Mouse (Mus musculus): ENCODE data around the gene Kif5a.
"Not testable (repeated sequence)": the region's sequence is repeated elsewhere in the genome, so short reads cannot be mapped to it uniquely, and the experiment has no call there.

Gene Kif5a

DNA sequence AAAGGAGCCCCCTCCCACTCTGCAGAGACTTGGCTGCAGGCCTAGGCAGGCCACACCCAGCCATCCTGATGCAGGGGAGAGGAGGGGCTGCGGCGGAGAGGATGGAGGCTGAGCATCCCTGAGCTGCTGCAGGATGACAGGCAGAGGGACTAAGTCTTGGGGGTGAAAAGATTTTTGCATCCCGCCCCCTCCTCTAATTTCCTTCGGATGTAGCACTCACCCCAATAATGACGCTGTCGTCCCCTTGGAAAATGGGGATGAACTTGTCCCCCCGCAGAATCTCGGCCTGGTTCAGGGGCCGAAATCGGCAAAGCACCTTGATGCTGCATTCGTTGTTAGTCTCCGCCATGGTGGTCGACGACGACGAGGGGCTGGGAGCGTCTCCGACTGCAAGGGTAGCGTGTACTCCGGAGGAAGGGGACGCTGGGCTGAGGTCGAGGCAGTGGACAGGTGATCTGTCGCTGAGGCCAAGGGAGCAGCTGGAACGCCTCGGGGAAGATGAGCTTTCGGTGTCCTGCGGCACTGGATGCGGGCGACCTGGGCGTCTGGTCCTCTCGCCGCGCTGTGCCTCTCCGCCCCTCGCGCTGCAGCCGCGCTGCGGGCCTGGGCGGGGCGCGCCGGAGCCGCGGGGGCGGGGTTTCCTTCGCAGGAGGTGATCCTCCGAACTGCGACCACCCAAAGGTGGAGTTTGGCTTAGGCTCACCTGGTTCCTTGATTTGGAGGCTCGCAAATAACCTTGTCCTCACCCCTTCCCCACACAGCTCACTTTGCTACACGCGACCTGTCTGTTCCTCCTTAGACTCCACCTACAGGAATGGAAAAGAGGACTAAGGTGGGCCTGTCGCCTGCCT is at the start of gene Kif5a:
TSS of gene Kif5a (minus strand) at position 801 of the 851 bp plus-strand sequence.
- peak; percentile 47 for DNase-seq (ENCODE audit: low read depth, low spot score)

DNA sequence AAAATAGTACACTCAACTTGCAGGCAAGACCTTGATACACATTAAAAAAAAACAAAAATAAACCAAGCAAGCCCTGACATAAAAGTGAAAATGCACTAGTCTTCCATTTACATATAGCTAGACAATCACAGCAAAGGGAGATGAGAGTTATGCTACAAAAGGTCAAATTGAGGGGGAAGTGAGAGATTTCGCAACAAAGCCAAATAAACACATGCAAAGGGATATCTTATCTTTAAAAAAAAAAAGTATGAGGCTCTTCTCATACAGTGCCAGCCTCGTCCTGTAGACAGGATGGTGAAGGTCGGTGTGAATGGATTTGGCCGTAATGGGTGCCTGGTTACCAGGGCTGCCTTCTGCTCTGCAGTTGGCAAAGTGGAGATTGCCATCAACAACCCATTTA is 49.7 kb upstream of the Kif5a start:
- no peak for DNase-seq (ENCODE audit: low read depth, low spot score)

DNA sequence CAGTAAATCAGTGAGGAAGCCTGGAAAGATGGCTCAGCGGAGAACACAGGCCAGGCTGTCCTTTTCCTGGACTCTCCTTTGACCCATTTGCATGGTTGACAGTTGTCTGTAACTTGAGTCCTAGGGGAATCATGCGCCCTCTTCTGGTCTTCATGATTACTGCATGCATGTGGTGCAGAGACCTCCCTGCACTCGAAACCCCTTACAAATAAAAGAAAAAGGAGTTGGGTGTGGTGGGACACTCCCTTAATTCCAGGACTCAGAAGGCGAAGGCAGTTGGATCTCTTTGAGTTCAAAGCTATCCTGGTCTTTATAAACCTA is 49.2 kb upstream of the Kif5a start:
- peak; percentile 54 for DNase-seq (ENCODE audit: low read depth, low spot score)

DNA sequence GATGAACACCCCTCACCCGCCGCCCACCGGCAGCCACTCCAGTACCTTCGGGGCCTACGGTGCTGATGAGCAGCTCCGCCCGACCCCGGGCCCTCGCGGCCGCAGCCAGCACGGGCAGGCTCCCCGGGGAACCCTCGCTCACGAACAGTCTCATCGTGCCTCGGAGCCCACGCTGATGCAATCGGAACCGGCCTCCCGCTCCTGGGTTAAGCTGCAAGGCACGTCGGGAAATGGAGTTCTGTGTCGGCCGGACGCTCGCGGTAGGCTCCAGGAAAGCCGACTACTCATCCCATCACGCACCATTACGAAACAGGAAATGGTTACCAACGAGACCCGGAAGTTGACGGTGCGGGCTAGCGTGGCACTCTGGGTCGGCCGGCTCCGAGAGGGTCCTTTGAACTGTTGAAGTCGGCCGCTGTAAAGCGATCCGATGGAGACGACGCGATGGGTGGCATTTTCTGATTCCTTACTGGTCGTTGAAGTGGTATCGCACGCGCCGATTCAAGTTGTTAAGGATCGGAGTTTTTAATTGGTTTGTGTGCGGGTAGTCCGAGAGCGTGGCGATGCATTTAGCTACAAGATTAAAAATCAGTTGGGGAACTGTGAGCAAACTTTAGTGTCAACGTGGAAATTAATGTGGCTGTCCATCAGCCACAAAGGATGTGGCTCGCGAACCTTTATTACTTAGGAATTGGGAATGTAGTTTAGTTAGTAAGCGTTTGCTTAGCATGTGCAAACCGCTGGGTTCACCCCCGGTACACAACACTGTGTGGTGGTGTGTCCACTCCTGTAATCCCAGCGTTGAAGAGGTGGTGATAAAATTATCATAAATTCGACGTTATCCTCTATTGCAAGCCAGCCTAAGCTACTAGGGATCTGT is 48.6 kb upstream of the Kif5a start, which contains the start of gene Mars:
TSS of gene Mars (minus strand) at position 311 of the 880 bp plus-strand sequence.
- DNase-seq (ENCODE audit: low read depth, low spot score) = peak; percentile 97

DNA sequence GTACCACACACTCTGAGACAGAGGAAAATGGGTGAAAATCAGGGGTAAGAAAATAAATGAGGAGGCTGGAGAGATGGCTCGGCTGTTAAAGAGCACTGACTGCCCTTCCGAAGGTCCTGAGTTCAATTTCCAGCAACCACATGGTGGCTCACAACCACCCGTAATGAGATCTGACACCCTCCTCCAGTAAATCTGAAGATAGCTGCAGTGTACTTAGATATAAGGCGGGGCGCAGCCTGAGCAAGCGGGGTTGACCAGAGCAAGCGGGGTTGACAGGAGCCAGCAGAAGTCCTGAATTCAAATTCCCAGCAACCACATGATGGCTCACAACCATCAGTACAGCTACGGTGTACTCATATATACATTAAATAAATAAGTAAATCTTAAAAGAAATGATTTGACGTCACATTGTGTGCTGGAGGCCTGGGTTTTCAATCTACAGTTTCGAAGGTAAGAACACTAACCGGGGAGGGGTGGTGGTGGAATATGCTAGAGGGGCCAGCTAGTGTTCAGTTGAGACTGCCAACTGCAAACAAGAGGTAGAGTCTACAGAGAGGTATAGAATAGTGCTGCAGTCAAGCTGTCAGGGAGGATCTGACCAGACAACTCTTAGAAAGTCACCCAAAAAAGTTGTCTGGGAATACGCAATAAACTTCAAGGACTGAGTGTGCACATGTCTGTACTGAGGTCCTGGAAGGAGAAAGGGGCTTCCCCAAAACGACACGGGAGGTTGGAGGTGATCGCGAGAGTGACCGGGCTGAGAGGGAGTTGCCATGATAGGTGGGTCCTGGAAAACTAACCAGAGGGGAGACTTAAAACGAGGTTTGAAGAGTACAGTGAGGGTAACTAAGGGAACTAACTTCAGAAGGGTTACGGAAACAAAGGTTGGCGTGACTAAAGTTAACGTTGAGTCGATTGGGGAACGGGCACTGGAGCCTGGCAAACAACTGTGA is 47.7 kb upstream of the Kif5a start:
- no peak for DNase-seq (ENCODE audit: low read depth, low spot score)

DNA sequence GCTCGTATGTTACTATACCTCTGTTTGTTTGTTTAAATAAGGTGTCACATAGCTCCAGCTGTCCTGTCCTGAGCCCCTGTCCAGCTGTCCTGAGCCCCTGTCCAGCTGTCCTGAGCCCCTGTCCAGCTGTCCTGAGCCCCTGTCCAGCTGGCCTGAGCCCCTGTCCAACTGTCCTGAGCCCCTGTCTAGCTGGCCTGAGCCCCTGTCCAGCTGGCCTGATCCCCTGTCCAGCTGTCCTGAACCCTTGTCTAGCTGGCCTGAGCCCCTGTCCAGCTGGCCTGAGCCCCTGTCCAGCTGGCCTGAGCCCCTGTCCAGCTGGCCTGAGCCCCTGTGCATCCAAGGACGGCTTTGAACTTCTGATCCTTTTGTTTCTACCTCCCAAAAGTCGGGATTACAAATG is 46.0 kb upstream of the Kif5a start:
- not testable (repeated sequence) for DNase-seq (ENCODE audit: low read depth, low spot score)

DNA sequence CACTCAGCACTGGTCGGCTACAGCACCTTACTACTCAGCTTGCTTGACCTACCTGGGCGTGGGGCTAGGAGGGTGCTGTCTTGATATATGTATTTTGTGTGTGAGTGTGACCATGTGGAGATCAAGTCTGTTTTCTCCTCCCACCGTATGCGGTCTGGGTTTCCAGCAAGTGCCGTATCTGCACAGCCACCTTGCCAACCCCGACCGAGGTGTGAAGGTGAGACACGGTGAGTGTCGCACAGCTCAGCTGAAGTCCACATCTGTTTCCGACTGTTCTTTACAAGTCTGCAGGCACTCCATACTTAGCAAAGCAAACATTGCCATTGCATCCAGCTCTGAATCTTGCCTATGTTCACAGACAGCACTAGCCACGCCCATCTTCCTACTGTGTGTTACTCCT is 40.0 kb upstream of the Kif5a start:
- no peak for DNase-seq (ENCODE audit: low read depth, low spot score)

DNA sequence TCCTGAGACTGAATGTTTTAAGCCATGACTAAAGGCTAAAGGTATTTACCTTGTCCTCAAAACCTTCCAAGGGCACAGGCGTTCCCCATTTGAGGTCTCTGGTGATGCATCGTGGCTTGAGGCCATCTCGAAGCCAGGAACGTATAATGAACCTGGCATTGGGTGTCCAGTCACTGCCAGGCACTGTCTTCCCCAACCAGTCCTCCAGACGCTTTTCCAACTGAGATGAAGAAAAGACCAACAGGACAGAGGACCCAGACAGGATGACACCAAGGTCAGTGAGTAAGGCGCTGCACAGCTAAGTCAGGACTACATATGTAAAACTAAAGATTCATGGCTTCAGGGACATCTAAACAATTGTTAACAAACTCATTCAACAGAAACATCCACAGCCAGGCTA is 37.2 kb upstream of the Kif5a start:
- DNase-seq (ENCODE audit: low read depth, low spot score) = no peak

DNA sequence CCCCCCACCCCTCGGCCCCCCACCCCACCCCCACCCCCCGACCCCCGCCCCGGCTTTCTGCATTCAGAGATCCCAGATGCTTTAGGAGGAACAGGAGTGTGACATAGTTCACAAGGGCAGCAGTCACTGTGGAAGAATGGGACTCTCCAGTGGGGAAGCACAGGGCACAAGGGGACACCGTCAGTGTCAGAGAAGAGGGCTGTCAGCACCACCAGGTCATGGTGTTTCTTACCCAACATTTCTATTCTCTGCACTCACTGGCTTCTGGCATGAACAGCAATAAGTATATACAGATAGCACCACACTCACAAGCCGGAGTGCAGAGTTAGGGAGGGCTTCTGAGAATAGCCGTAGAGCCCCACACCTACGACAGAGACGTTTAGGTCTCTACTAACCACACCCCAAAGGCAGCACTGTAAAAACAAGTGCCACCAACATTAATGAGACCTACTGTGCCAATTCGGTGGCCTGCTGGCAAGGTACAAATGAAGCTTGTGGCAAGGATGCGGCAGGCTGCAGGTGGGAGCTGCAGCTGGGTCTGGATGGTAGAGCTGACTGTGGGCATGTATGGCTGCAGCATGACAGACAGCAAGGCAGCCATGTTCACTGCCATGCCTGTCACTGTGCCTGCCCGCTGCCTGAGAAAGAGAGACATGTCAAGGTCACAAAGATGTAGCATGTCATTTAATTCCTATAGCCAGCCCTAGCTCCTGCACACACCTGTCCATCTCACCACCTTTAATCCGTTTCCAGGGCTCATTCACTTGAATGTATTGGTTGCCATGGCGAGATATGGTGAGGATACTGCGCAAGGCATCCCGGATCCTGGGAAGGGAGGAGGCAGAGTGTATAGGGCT is 34.1 kb upstream of the Kif5a start:
- DNase-seq (ENCODE audit: low read depth, low spot score) = no peak

DNA sequence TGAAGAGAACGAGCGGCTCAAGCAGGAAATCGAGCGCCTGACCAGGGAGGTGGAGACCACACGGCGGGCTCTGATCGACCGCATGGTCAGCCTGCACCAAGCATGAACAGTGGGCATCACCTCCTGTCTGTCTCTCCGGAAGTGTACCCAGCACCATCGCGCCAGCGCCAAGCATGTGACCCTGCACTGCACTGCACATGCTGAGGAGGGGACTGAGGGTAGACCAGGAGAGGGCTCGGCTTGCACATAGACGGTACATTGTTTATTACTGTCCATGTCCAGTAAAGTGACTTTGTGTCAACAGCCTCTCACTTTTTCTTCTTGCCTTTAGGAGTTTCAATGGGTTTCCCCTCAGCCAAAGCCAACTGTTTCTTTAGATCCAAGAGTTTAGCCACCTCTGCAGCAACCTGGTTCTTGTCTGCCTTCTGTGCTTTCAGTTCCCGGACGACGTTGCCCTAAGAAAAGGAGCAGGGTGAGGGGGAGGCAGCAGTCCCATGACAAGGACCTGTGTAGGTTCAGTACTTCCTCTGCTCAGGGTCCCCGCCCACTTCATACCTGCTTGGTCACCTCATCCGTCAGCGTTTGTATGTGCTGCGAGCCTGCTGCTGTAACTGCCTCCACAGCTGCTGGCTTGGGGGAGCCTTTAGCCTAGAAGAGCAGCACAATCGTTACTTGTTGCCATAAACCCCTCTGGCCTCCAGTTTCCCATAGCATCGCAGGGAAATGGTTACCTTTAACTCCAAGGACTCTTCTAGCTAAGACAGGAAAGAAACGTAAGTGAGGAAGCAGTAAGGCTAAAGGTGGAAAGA is 33.0 kb upstream of the Kif5a start:
- no peak for DNase-seq (ENCODE audit: low read depth, low spot score)

DNA sequence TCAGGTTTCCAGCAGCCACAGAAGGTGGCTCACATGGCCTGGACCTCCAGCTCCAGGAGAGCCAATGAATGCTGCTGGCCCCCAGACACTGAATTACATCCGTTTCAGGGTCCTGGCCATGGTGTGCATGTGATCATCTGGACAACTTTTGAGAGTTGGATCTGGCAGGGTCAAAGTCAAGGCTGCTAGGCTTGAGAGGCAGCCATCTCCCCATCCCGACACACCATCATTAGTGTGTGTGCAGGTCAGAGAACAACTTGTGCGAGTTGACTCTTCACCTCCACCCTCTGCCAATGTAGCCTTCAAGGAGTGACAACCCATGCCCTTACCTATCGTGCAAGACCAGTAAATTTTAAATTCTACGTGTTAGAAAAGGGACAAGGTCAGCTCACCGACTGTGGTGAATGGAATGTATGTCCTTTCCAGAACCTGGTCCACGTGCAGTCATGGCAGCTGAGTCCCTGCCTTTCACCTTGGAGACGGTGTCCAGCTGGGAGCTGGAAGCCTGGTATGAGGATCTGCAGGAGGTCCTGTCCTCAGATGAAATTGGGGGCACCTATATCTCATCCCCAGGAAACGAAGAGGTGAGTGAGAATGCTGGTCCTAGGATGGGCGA is 31.9 kb upstream of the Kif5a start:
- DNase-seq (ENCODE audit: low read depth, low spot score) = no peak

DNA sequence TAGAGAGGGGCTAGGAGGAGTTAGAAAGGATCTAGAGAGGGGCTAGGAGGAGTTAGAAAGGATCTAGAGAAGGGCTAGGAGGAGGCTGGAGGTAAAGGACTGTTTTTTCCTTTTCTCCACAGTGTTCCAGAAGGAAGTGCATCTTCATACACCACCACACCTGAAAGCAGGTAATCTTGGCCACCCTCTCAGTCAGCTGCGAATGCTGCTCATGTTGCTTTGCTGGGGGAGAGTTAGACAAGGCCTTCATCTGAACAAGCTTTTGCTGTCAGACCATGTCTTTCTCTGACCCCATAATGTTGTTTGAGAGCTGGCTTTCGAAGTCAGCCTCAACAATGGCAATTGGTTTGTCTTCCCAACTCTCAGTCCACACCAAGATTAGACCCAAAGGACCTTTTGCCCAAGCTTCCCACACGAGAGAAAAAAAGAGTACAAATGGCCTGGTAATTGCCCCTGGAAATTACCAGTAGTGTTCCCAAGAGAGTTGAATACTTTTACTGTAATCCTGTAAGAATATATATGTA is 30.5 kb upstream of the Kif5a start:
- no peak for DNase-seq (ENCODE audit: low read depth, low spot score)

DNA sequence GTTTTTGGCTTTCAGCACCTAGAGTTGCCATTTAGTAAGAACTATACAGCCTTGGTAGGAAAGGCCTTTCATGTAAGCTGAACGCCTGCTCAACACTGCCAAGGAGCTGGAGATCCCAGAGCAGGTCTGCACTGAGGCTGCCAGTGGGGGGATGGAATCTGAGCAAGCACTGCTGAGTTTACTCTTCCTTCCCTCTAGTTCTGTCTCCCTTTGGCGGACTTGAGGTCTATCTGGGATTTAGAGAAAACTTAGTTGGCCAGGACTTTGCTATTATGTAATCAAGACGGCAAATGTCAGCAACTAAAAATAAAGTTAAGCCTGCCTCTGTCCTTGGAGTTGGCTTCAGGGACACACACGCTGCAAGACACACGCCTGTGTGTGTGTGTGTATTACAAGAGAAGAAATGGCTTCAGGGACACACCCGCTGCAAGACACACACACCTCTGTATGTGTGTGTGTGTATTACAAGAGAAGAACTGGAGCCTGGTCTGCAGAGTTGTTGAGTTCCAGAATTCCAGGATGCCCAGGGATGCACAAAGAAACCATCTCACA is 29.9 kb upstream of the Kif5a start:
- DNase-seq (ENCODE audit: low read depth, low spot score) = peak; percentile 42

DNA sequence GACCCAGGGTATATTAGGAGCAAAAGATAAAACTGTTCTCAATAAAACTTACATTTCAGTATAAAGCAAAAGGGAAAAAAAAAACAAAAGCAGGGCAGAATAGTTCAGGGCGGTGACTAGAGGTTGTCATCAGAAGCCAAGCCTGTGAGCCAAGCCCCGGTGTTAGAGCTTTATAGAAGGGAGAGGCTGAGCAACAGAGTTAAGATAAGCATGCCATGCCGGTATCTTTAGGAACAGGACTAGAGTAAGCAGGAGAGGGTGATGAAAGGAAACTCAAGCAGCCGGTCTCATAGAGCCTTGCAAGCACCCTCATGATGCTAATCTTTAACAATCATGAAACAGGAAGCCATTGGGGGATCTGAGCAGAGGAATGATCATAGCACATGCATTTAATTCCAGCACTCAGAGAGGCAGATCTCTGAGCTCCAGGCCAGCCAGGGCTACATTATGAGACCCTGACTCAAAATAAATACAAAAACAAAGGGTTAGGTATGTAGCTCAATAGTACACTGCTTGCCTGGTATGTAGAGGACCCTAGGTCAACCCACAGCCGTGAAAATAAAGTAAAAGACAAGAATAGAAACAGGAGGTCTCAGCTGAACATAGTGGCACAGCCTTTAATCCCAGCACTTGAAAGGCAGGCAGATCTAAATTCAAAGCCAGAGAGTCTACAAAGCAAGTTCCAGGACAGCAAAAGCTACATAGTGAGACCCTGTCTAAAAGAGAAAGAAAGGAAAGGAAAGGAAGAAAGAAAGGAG is 28.9 kb upstream of the Kif5a start:
- no peak for DNase-seq (ENCODE audit: low read depth, low spot score)

DNA sequence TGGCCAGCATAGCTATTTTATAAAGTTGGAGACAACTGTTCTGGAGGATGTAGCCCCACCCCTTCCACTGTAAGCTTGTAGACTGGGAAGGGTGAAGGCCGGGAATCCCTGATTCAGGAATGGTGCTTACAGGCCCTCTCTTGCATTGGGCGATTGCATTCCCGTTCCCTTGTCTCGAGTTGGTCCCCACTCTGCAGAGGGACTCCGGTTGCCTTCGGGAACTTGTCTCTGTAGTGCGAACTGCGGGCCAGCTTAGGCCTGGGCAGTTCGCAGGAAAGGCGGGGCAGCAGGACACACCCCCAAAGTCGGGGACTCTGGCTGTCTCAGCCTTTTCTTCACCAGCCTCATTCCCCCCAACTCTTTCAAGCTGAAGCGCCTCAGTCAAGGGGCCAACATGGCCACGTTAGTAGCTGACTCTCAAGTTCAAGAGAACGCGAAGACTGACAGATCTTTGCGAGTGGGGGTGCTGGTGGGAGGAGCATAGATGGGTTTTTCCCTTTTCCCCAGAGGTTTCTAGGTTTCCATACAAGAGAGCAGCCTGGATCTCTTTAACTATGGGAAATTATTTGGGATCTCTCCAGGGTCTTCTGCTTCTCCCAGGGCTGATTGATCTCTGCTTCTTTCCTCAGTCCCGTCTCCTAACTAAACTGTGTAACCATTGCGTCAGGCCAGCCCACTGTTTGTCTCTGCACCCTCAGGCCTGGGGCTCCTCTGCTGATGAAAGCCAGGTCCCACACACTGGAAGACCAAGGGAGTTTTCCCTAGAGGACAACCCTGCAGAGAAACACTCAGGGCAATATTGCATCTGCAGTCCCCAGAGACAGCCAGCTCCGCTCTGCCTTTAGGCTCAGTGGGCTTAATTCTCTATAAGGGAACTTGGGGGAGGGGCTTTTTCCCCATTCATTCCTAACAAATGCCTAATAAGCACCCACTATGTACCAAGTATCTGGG is 28.1 kb upstream of the Kif5a start:
- peak; percentile 21 for DNase-seq (ENCODE audit: low read depth, low spot score)

DNA sequence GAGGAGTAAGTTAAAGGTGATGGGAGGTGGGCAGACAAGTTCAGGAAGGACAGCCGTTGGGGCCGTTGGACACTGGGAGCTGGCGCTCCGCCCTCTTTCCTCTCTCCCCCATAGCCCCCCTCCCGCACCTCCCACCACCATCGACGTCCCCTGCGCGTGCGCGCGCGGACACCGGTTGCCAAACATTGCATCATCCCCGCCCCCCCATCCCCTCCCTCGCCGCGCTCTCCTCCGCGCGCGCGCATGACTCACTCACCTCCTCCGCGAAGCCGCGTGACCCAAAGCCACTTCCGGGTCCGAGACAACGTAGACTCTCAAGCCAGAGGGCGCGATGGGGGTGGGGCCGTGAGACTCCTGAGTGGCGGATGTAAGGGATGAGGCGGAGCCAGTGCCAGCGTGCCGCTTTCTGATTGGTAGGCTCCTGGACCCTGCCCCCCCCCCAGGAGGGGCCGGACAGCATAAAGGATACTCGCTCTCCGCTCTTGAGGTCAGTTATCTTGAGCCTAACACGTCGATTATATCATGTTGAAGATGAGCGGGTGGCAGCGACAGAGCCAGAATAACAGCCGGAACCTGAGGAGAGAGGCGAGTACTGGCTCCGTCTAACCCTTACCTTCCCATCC is 27.3 kb upstream of the Kif5a start:
- peak; percentile 99 for DNase-seq (ENCODE audit: low read depth, low spot score)

Measured in telencephalon, adult 2 months (tissue).